Mouse (Mus musculus): ENCODE measurements around the gene Fscn2. TPM values are rescaled to one million over a fixed set of nuclear protein-coding genes. Genes with fewer than 3 reads are reported as not detected.
A peak's percentile ranks its signal among the peaks of the same experiment; 100 is the strongest.
"Not testable (repeated sequence)": the region's sequence is repeated elsewhere in the genome, so short reads cannot be mapped to it uniquely, and the experiment has no call there.

Gene Fscn2
- polyA plus RNA-seq, 1 experiment from 2014 or later = 0.64 TPM

- WGBS = 73% methylated on average over 2 of the region's 2 CpGs
These were observed 36.3 kb downstream of the Fscn2 start for GRCm38 (mm10) chr11:120397602-120398001.

GRCm38 (mm10) chr11:120399319-120399718 lies 38.0 kb downstream of the Fscn2 start:
- Histone ChIP-seq H3K27me3 (ENCODE audit: control insufficient read depth, insufficient read depth, low read depth, low read length) (no peaks in the 10 kb centered on the region), H3K9ac (ENCODE audit: low read length) (no peak overlapping the region), H3K4me2 (ENCODE audit: low read depth, low read length) (no peak overlapping the region), H3K36me3 (ENCODE audit: control insufficient read depth, insufficient read depth, low read length) (peaks cover 37% of the 10 kb centered on the region), H3K9me3 (ENCODE audit: control insufficient read depth, low read length) (no peaks in the 10 kb centered on the region), H3K27ac (ENCODE audit: low read length) (no peak overlapping the region), H3K4me1 (replicated peaks; ENCODE audit: control insufficient read depth, insufficient read depth, low read length) (no peaks in the 10 kb centered on the region), H3K4me3 (ENCODE audit: low read length) (no peak overlapping the region)
- ATAC-seq (ENCODE audit: low read depth) = no peak
- 93% methylated on average over 2 of the region's 2 CpGs for WGBS

More at GRCm38 (mm10) chr11:120397602-120398001, 36.3 kb downstream of the Fscn2 start:
- no peaks in the 10 kb centered on the region for H3K27me3 ChIP-seq (ENCODE audit: control insufficient read depth, insufficient read depth, low read depth, low read length)
- peaks cover 29% of the 10 kb centered on the region for H3K36me3 ChIP-seq (ENCODE audit: control insufficient read depth, insufficient read depth, low read length)
- no peaks in the 10 kb centered on the region for H3K4me1 ChIP-seq (replicated peaks; ENCODE audit: control insufficient read depth, insufficient read depth, low read length)
- H3K4me2 ChIP-seq (ENCODE audit: low read depth, low read length) = no peak overlapping the region
- no peak for ATAC-seq (ENCODE audit: low read depth)
- H3K27ac ChIP-seq (ENCODE audit: low read length) = no peak overlapping the region
- H3K9ac ChIP-seq (ENCODE audit: low read length) = no peak overlapping the region
- H3K9me3 ChIP-seq (ENCODE audit: control insufficient read depth, low read length) = no peaks in the 10 kb centered on the region
- H3K4me3 ChIP-seq (ENCODE audit: low read length) = no peak overlapping the region

GRCm38 (mm10) chr11:120404814-120405213 lies 43.5 kb downstream of the Fscn2 start:
- no peak overlapping the region for H3K4me3 ChIP-seq (ENCODE audit: low read length)
- 96% methylated on average over 1 of the region's 1 CpGs for WGBS
- H3K27ac ChIP-seq (ENCODE audit: low read length) = no peak overlapping the region
- H3K4me2 ChIP-seq (ENCODE audit: low read depth, low read length) = no peak overlapping the region
- H3K27me3 ChIP-seq (ENCODE audit: control insufficient read depth, insufficient read depth, low read depth, low read length) = no peaks in the 10 kb centered on the region
- H3K36me3 ChIP-seq (ENCODE audit: control insufficient read depth, insufficient read depth, low read length) = peaks cover 62% of the 10 kb centered on the region
- no peaks in the 10 kb centered on the region for H3K9me3 ChIP-seq (ENCODE audit: control insufficient read depth, low read length)
- no peak overlapping the region for H3K9ac ChIP-seq (ENCODE audit: low read length)
- no peak for ATAC-seq (ENCODE audit: low read depth)
- no peaks in the 10 kb centered on the region for H3K4me1 ChIP-seq (replicated peaks; ENCODE audit: control insufficient read depth, insufficient read depth, low read length)

GRCm38 (mm10) chr11:120405867-120406266 lies 44.5 kb downstream of the Fscn2 start:
- Histone ChIP-seq H3K9me3 (ENCODE audit: control insufficient read depth, low read length) (no peaks in the 10 kb centered on the region), H3K4me1 (replicated peaks; ENCODE audit: control insufficient read depth, insufficient read depth, low read length) (no peaks in the 10 kb centered on the region), H3K27ac (ENCODE audit: low read length) (no peak overlapping the region), H3K4me3 (ENCODE audit: low read length) (no peak overlapping the region), H3K36me3 (ENCODE audit: control insufficient read depth, insufficient read depth, low read length) (peaks cover 59% of the 10 kb centered on the region), H3K9ac (ENCODE audit: low read length) (no peak overlapping the region), H3K27me3 (ENCODE audit: control insufficient read depth, insufficient read depth, low read depth, low read length) (no peaks in the 10 kb centered on the region), H3K4me2 (ENCODE audit: low read depth, low read length) (no peak overlapping the region)
- ATAC-seq (ENCODE audit: low read depth) = no peak
- 92% methylated on average over 3 of the region's 3 CpGs for WGBS

- WGBS = 78% methylated on average over 1 of the region's 1 CpGs
- no peaks in the 10 kb centered on the region for H3K27me3 ChIP-seq (ENCODE audit: control insufficient read depth, insufficient read depth, low read depth, low read length)
- no peak overlapping the region for H3K4me2 ChIP-seq (ENCODE audit: low read depth, low read length)
- H3K9me3 ChIP-seq (ENCODE audit: control insufficient read depth, low read length) = no peaks in the 10 kb centered on the region
- H3K27ac ChIP-seq (ENCODE audit: low read length) = no peak overlapping the region
- no peak for ATAC-seq (ENCODE audit: low read depth)
- no peaks in the 10 kb centered on the region for H3K4me1 ChIP-seq (replicated peaks; ENCODE audit: control insufficient read depth, insufficient read depth, low read length)
- H3K4me3 ChIP-seq (ENCODE audit: low read length) = no peak overlapping the region
- H3K36me3 ChIP-seq (ENCODE audit: control insufficient read depth, insufficient read depth, low read length) = peaks cover 60% of the 10 kb centered on the region
- H3K9ac ChIP-seq (ENCODE audit: low read length) = no peak overlapping the region
These were observed 45.1 kb downstream of the Fscn2 start for GRCm38 (mm10) chr11:120406445-120406844.

- not testable (repeated sequence) for ATAC-seq (ENCODE audit: low read depth); H3K27ac ChIP-seq (ENCODE audit: low read length); H3K27me3 ChIP-seq (ENCODE audit: control insufficient read depth, insufficient read depth, low read depth, low read length); H3K9me3 ChIP-seq (ENCODE audit: control insufficient read depth, low read length); H3K9ac ChIP-seq (ENCODE audit: low read length); H3K4me1 ChIP-seq (replicated peaks; ENCODE audit: control insufficient read depth, insufficient read depth, low read length); H3K4me2 ChIP-seq (ENCODE audit: low read depth, low read length); H3K4me3 ChIP-seq (ENCODE audit: low read length)
- peaks cover 55% of the 10 kb centered on the region for H3K36me3 ChIP-seq (ENCODE audit: control insufficient read depth, insufficient read depth, low read length)
- WGBS = 95% methylated on average over 7 of the region's 10 CpGs
These were observed 52.3 kb downstream of the Fscn2 start for GRCm38 (mm10) chr11:120413621-120414020.

Small RNA genes within 50 kb of the gene (microRNA-seq; reads per million reads assigned to microRNA genes)
- gene Gm23419 (not detected), gene Mir6935 (2.4 reads per million, percentile 5 among the genes with 10 or more reads in this experiment)

Other genes with a start within 250 kb of the Fscn2 start
- gene Slc38a10, start 210.2 kb upstream of the Fscn2 start, polyA plus RNA-seq (2015; fragmentation: Nextera tagmentation; extraction: Ambion mirVana) = 96.3 and 100 TPM in 2 replicates
- gene Bahcc1, start 128.6 kb upstream of the Fscn2 start, polyA plus RNA-seq (2015; fragmentation: Nextera tagmentation; extraction: Ambion mirVana) = 7.0 and 7.5 TPM in 2 replicates
- gene Actg1, start 13.0 kb upstream of the Fscn2 start, polyA plus RNA-seq (2015; fragmentation: Nextera tagmentation; extraction: Ambion mirVana) = 2,589 and 2,717 TPM in 2 replicates
- 36.7 and 41.4 TPM in 2 replicates for gene Faap100, start 17.2 kb downstream of the Fscn2 start, polyA plus RNA-seq (2015; fragmentation: Nextera tagmentation; extraction: Ambion mirVana)
- 25.9 and 28.2 TPM in 2 replicates for gene Nploc4, start 76.2 kb downstream of the Fscn2 start, polyA plus RNA-seq (2015; fragmentation: Nextera tagmentation; extraction: Ambion mirVana)
- not detected in 2 replicates for gene Tspan10, start 81.1 kb downstream of the Fscn2 start, polyA plus RNA-seq (2015; fragmentation: Nextera tagmentation; extraction: Ambion mirVana)
- 0.21 TPM in 1 of 2 replicates, not detected in the other for gene Pde6g, start 92.0 kb downstream of the Fscn2 start, polyA plus RNA-seq (2015; fragmentation: Nextera tagmentation; extraction: Ambion mirVana)
- 13.2 and 14.8 TPM in 2 replicates for gene Oxld1, start 96.5 kb downstream of the Fscn2 start, polyA plus RNA-seq (2015; fragmentation: Nextera tagmentation; extraction: Ambion mirVana)
- 34.8 and 38.1 TPM in 2 replicates for gene Ccdc137, start 96.6 kb downstream of the Fscn2 start, polyA plus RNA-seq (2015; fragmentation: Nextera tagmentation; extraction: Ambion mirVana)
- 40.3 and 44.8 TPM in 2 replicates for gene Arl16, start 106.1 kb downstream of the Fscn2 start, polyA plus RNA-seq (2015; fragmentation: Nextera tagmentation; extraction: Ambion mirVana)
- gene Mrpl12, start 123.1 kb downstream of the Fscn2 start, polyA plus RNA-seq (2015; fragmentation: Nextera tagmentation; extraction: Ambion mirVana) = 113 and 117 TPM in 2 replicates
- gene Slc25a10, start 130.3 kb downstream of the Fscn2 start, polyA plus RNA-seq (2015; fragmentation: Nextera tagmentation; extraction: Ambion mirVana) = 72.5 and 73.8 TPM in 2 replicates
- gene Gcgr, start 169.2 kb downstream of the Fscn2 start, polyA plus RNA-seq (2015; fragmentation: Nextera tagmentation; extraction: Ambion mirVana) = 1.4 and 1.7 TPM in 2 replicates
- gene Mcrip1, start 188.2 kb downstream of the Fscn2 start, polyA plus RNA-seq (2015; fragmentation: Nextera tagmentation; extraction: Ambion mirVana) = 184 and 200 TPM in 2 replicates
- gene Ppp1r27, start 189.6 kb downstream of the Fscn2 start, polyA plus RNA-seq (2015; fragmentation: Nextera tagmentation; extraction: Ambion mirVana) = 0.95 and 2.6 TPM in 2 replicates
- gene P4hb, start 211.7 kb downstream of the Fscn2 start, polyA plus RNA-seq (2015; fragmentation: Nextera tagmentation; extraction: Ambion mirVana) = 829 and 841 TPM in 2 replicates
- gene Arhgdia, start 220.1 kb downstream of the Fscn2 start, polyA plus RNA-seq (2015; fragmentation: Nextera tagmentation; extraction: Ambion mirVana) = 654 and 680 TPM in 2 replicates
- 82.6 and 266 TPM in 2 replicates for gene Alyref, start 236.8 kb downstream of the Fscn2 start, polyA plus RNA-seq (2015; fragmentation: Nextera tagmentation; extraction: Ambion mirVana)
- gene Anapc11, start 236.9 kb downstream of the Fscn2 start, polyA plus RNA-seq (2015; fragmentation: Nextera tagmentation; extraction: Ambion mirVana) = 215 and 224 TPM in 2 replicates
- 1.5 and 1.6 TPM in 2 replicates for gene Npb, start 246.9 kb downstream of the Fscn2 start, polyA plus RNA-seq (2015; fragmentation: Nextera tagmentation; extraction: Ambion mirVana)